Mouse (Mus musculus) heart, embryonic 10.5 days (tissue): Measurements from ENCODE around the gene 3110082J24Rik. TPM values are rescaled to one million over a fixed set of nuclear protein-coding genes. Genes with fewer than 3 reads are reported as not detected.

Experiments
- DNase-seq: peaks from one replicate; pipeline ENCODE4 v3.0.0-alpha.2; 2017; ENCODE audit warnings: low spot score
- H3K27ac ChIP-seq: fragments of 300-500 bp; sonication (generic); 2 replicates; pipeline ENCODE4 v1.5.1; 2016; ENCODE audit warnings: mild to moderate bottlenecking
- H3K27me3 ChIP-seq: fragments of 300-500 bp; sonication (generic); 2 replicates; pipeline ENCODE4 v1.6.1; 2016; ENCODE audit warnings: mild to moderate bottlenecking; ENCODE audit not compliant: poor library complexity, insufficient read depth, severe bottlenecking
- H3K36me3 ChIP-seq: fragments of 300-500 bp; sonication (generic); 2 replicates; pipeline ENCODE4 v1.6.1; 2016; ENCODE audit warnings: mild to moderate bottlenecking, moderate library complexity
- H3K4me1 ChIP-seq: fragments of 300-500 bp; sonication (generic); 2 replicates; pipeline ENCODE4 v1.6.1; 2016; ENCODE audit warnings: mild to moderate bottlenecking
- H3K4me3 ChIP-seq: fragments of 300-500 bp; sonication (generic); 2 replicates; pipeline ENCODE4 v1.5.1; 2016; ENCODE audit warnings: mild to moderate bottlenecking, moderate library complexity
- H3K9me3 ChIP-seq: fragments of 300-500 bp; sonication (generic); 2 replicates; pipeline ENCODE4 v1.6.1; 2016; ENCODE audit warnings: mild to moderate bottlenecking, moderate library complexity
- WGBS: fragments of 180-500 bp; shearing (Covaris S2); methylation state at CpG from one replicate; pipeline ENCODE4 v1.1.7; 2016; 5-methylcytosine and 5-hydroxymethylcytosine counted together
- polyA plus RNA-seq: library from polyadenylated mRNA; unstranded; fragments of >200 nt; fragmentation: Nextera tagmentation; extraction: Ambion mirVana; gene quantifications from 2 replicates; pipeline ENCODE4 v1.2.1, GENCODE M21; 2016

Gene 3110082J24Rik
- polyA plus RNA-seq = 0.18 TPM in 1 of 2 replicates, not detected in the other

- Histone ChIP-seq H3K4me1 (peaks cover 41% of the 10 kb centered on the region), H3K27me3 (peaks cover 85% of the 10 kb centered on the region), H3K27ac (peak within 1 kb of the TSS; percentile 56; the same call in 1 of the 2 replicates), H3K4me3 (peak within 1 kb of the TSS; percentile 65), H3K9me3 (no peaks in the 10 kb centered on the region; the same call in 1 of the 2 replicates), H3K36me3 (no peaks in the 10 kb centered on the region)
- 3% methylated on average over 28 of the region's 29 CpGs for WGBS
- peak; percentile 74 for DNase-seq
Measured at GRCm38 (mm10) chr5:30105668-30106300, at the start of gene 3110082J24Rik. 3110082J24Rik (minus strand) TSS chr5:30106086.

GRCm38 (mm10) chr5:30155395-30155792 is 49.5 kb upstream of the 3110082J24Rik start:
- H3K9me3 ChIP-seq = no peaks in the 10 kb centered on the region
- H3K36me3 ChIP-seq = peaks cover 3% of the 10 kb centered on the region; the same call in 1 of the 2 replicates
- H3K4me3 ChIP-seq = peak overlapping the region; percentile 95
- no peaks in the 10 kb centered on the region for H3K27me3 ChIP-seq
- WGBS = under 1% methylated on average over 31 of the region's 31 CpGs
- peak overlapping the region; percentile 94 for H3K27ac ChIP-seq
- H3K4me1 ChIP-seq = peaks cover 11% of the 10 kb centered on the region; the same call in 1 of the 2 replicates
- no peak for DNase-seq

- Histone ChIP-seq H3K4me3 (peak within 1 kb of the TSS; percentile 95), H3K36me3 (peaks cover 5% of the 10 kb centered on the region; the same call in 1 of the 2 replicates), H3K27me3 (no peaks in the 10 kb centered on the region), H3K27ac (peak within 1 kb of the TSS; percentile 94), H3K9me3 (no peaks in the 10 kb centered on the region), H3K4me1 (peaks cover 15% of the 10 kb centered on the region; the same call in 1 of the 2 replicates)
- WGBS = under 1% methylated on average over 53 of the region's 53 CpGs
- DNase-seq = peak; percentile 93
Measured at GRCm38 (mm10) chr5:30154474-30155394, 48.8 kb upstream of the 3110082J24Rik start, which contains the start of the genes Hadha and Hadhb. Hadha (minus strand) TSS chr5:30155162. Hadhb (plus strand) TSS chr5:30155248.

- Histone ChIP-seq H3K9me3 (no peaks in the 10 kb centered on the region), H3K36me3 (peaks cover 5% of the 10 kb centered on the region; the same call in 1 of the 2 replicates), H3K4me3 (peak overlapping the region; percentile 95), H3K27me3 (no peaks in the 10 kb centered on the region), H3K4me1 (peaks cover 12% of the 10 kb centered on the region; the same call in 1 of the 2 replicates), H3K27ac (peak overlapping the region; percentile 94)
- WGBS = 18% methylated on average over 4 of the region's 4 CpGs
- no peak for DNase-seq
Measured at GRCm38 (mm10) chr5:30154013-30154412, 48.1 kb upstream of the 3110082J24Rik start.

- 95% methylated on average over 2 of the region's 2 CpGs for WGBS
- Histone ChIP-seq H3K4me3 (no peak overlapping the region), H3K4me1 (peaks cover 12% of the 10 kb centered on the region; the same call in 1 of the 2 replicates), H3K27ac (no peak overlapping the region), H3K36me3 (peaks cover 8% of the 10 kb centered on the region; the same call in 1 of the 2 replicates), H3K27me3 (no peaks in the 10 kb centered on the region), H3K9me3 (no peaks in the 10 kb centered on the region)
- DNase-seq = no peak
Measured at GRCm38 (mm10) chr5:30153222-30153621, 47.3 kb upstream of the 3110082J24Rik start.

GRCm38 (mm10) chr5:30152413-30152812 is 46.5 kb upstream of the 3110082J24Rik start:
- Histone ChIP-seq H3K27ac (no peak overlapping the region), H3K4me1 (peaks cover 12% of the 10 kb centered on the region; the same call in 1 of the 2 replicates), H3K9me3 (no peaks in the 10 kb centered on the region), H3K27me3 (no peaks in the 10 kb centered on the region), H3K36me3 (peaks cover 9% of the 10 kb centered on the region; the same call in 1 of the 2 replicates), H3K4me3 (no peak overlapping the region)
- 87% methylated on average over 1 of the region's 1 CpGs for WGBS
- no peak for DNase-seq

- Histone ChIP-seq H3K9me3 (no peaks in the 10 kb centered on the region), H3K36me3 (peaks cover 11% of the 10 kb centered on the region; the same call in 1 of the 2 replicates), H3K4me1 (peaks cover 12% of the 10 kb centered on the region; the same call in 1 of the 2 replicates), H3K27me3 (no peaks in the 10 kb centered on the region), H3K4me3 (no peak overlapping the region), H3K27ac (no peak overlapping the region)
- WGBS = 81% methylated on average over 4 of the region's 4 CpGs
- no peak for DNase-seq
Measured at GRCm38 (mm10) chr5:30152007-30152406, 46.1 kb upstream of the 3110082J24Rik start.

- WGBS = 84% methylated on average over 5 of the region's 5 CpGs
- Histone ChIP-seq H3K4me1 (peaks cover 3% of the 10 kb centered on the region; the same call in 1 of the 2 replicates), H3K9me3 (no peaks in the 10 kb centered on the region), H3K27ac (no peak overlapping the region), H3K27me3 (no peaks in the 10 kb centered on the region), H3K36me3 (peaks cover 44% of the 10 kb centered on the region), H3K4me3 (no peak overlapping the region)
- no peak for DNase-seq
Measured at GRCm38 (mm10) chr5:30148133-30148920, 42.4 kb upstream of the 3110082J24Rik start.

GRCm38 (mm10) chr5:30146526-30146925 is 40.6 kb upstream of the 3110082J24Rik start:
- no peak for DNase-seq
- Histone ChIP-seq H3K36me3 (peaks cover 62% of the 10 kb centered on the region), H3K4me1 (peaks cover 3% of the 10 kb centered on the region; the same call in 1 of the 2 replicates), H3K4me3 (no peak overlapping the region), H3K9me3 (no peaks in the 10 kb centered on the region), H3K27me3 (no peaks in the 10 kb centered on the region), H3K27ac (no peak overlapping the region)
- 90% methylated on average over 6 of the region's 6 CpGs for WGBS

GRCm38 (mm10) chr5:30138193-30138592 is 32.3 kb upstream of the 3110082J24Rik start:
- Histone ChIP-seq H3K27ac (no peak overlapping the region), H3K9me3 (no peaks in the 10 kb centered on the region), H3K4me1 (no peaks in the 10 kb centered on the region), H3K36me3 (peaks cover 96% of the 10 kb centered on the region), H3K27me3 (no peaks in the 10 kb centered on the region), H3K4me3 (no peak overlapping the region)
- 91% methylated on average over 4 of the region's 4 CpGs for WGBS
- DNase-seq = no peak

- DNase-seq = peak; percentile 57
- Histone ChIP-seq H3K27me3 (no peaks in the 10 kb centered on the region), H3K4me3 (no peak overlapping the region), H3K9me3 (no peaks in the 10 kb centered on the region), H3K27ac (no peak overlapping the region), H3K4me1 (no peaks in the 10 kb centered on the region), H3K36me3 (peaks cover 96% of the 10 kb centered on the region)
- 92% methylated on average over 9 of the region's 9 CpGs for WGBS
Measured at GRCm38 (mm10) chr5:30137271-30137670, 31.4 kb upstream of the 3110082J24Rik start.

- WGBS = 87% methylated on average over 11 of the region's 11 CpGs
- peak; percentile 68 for DNase-seq
- peaks cover 94% of the 10 kb centered on the region for H3K36me3 ChIP-seq
- no peak overlapping the region for H3K4me3 ChIP-seq
- H3K27me3 ChIP-seq = no peaks in the 10 kb centered on the region
- no peaks in the 10 kb centered on the region for H3K9me3 ChIP-seq
- H3K4me1 ChIP-seq = no peaks in the 10 kb centered on the region
- H3K27ac ChIP-seq = no peak overlapping the region
Measured at GRCm38 (mm10) chr5:30135711-30136231, 29.9 kb upstream of the 3110082J24Rik start.
